Comparison of ENCODE assay signal across 14 mouse cellular contexts in genomic region chr1:189864846-189865560, GRCm38 (mm10). TPM values are rescaled to one million over a fixed set of nuclear protein-coding genes. Genes with fewer than 3 reads are reported as not detected.
A peak's percentile ranks its signal among the peaks of the same experiment; 100 is the strongest.
DNase-seq lines count a peak whose midpoint lies in the region; ATAC-seq lines count a peak whose summit lies in the region.
"Had no signal": no experiment of that assay in that cellular context is flagged by ENCODE, and none has a peak within 500 bp of the region (broad histone marks: within the 10 kb centered on the region; RNA-seq: fewer than 3 reads in every experiment).

No protein-coding gene starts in this region.

- H3K9me3 ChIP-seq in forebrain, embryonic 13.5 days (replicated peaks) = no peaks in the 10 kb centered on the region
- H3K9me3 ChIP-seq in forebrain, embryonic 10.5 days = no peaks in the 10 kb centered on the region
- 0 out of 2 replicates have a peak, but pooled peaks cover 5% of the 10 kb centered on the region for H3K9me3 ChIP-seq in megakaryocyte, embryonic 14.5 days
- H3K9me3 ChIP-seq in forebrain, embryonic 15.5 days = no peaks in the 10 kb centered on the region
- H3K9me3 ChIP-seq in midbrain, embryonic 14.5 days (ENCODE audit: control insufficient read depth, low read length) = no peaks in the 10 kb centered on the region

- H3K4me3 ChIP-seq in forebrain, embryonic 13.5 days = no peak overlapping the region
- no peak overlapping the region for H3K4me3 ChIP-seq in forebrain, embryonic 10.5 days
- H3K4me3 ChIP-seq in megakaryocyte, embryonic 14.5 days (replicated peaks) = peak overlapping the region; percentile 62
- H3K4me3 ChIP-seq in forebrain, embryonic 15.5 days = no peak overlapping the region
- no peak overlapping the region for H3K4me3 ChIP-seq in midbrain, embryonic 14.5 days (replicated peaks; ENCODE audit: low read depth, low read length)

- H3K27ac ChIP-seq in forebrain, embryonic 13.5 days = no peak overlapping the region; the same call in none of the 2 replicates
- no peak overlapping the region for H3K27ac ChIP-seq in forebrain, embryonic 10.5 days
- peak overlapping the region; percentile 62 for H3K27ac ChIP-seq in forebrain, embryonic 15.5 days (replicated peaks)
- peak overlapping the region; percentile 22; the same call in 1 of the 2 replicates for H3K27ac ChIP-seq in midbrain, embryonic 14.5 days (replicated peaks; ENCODE audit: low read depth, low read length)

- no peaks in the 10 kb centered on the region for H3K27me3 ChIP-seq in forebrain, embryonic 13.5 days
- no peaks in the 10 kb centered on the region for H3K27me3 ChIP-seq in forebrain, embryonic 10.5 days (ENCODE audit: poor library complexity, severe bottlenecking)
- H3K27me3 ChIP-seq in megakaryocyte, embryonic 14.5 days (replicated peaks) = no peaks in the 10 kb centered on the region
- H3K27me3 ChIP-seq in forebrain, embryonic 15.5 days = no peaks in the 10 kb centered on the region
- H3K27me3 ChIP-seq in midbrain, embryonic 14.5 days (ENCODE audit: control insufficient read depth, insufficient read depth, low read length) = no peaks in the 10 kb centered on the region

- 69% methylated on average over 15 of the region's 15 CpGs for WGBS in forebrain, embryonic 13.5 days
- WGBS in forebrain, embryonic 10.5 days = 94% methylated on average over 15 of the region's 15 CpGs
- 50% methylated on average over 15 of the region's 15 CpGs for WGBS in forebrain, embryonic 15.5 days
- 49% methylated on average over 15 of the region's 15 CpGs for WGBS in midbrain, embryonic 14.5 days

- no peak for DNase-seq in forebrain, embryonic 10.5 days (ENCODE audit: extremely low spot score, low spot score)
- peak; percentile 68 for DNase-seq in midbrain, embryonic 14.5 days
- no peak for DNase-seq in layer of hippocampus, adult 8-10 months (ENCODE audit: low spot score in 2 of 2)
- no peak for DNase-seq in gastrocnemius, adult 18-20 months (ENCODE audit: low spot score)
- DNase-seq: adrenal gland, postnatal 25 days; B cell, adult 2 months; cerebellum, adult 11-12 months; lung, adult 18-20 months; right cerebral cortex, postnatal 25 days; thymus, postnatal 25 days had no signal

- H3K4me2 ChIP-seq in forebrain, embryonic 13.5 days = no peak overlapping the region
- peak overlapping the region; percentile 9; the same call in 1 of the 2 replicates for H3K4me2 ChIP-seq in forebrain, embryonic 15.5 days (replicated peaks)
- no peak overlapping the region for H3K4me2 ChIP-seq in midbrain, embryonic 14.5 days (ENCODE audit: low read length)

- peak; percentile 58; the same call in 1 of the 2 replicates for ATAC-seq in forebrain, embryonic 13.5 days
- ATAC-seq in megakaryocyte, adult 5-6 weeks (ENCODE audit: poor library complexity, severe bottlenecking) = no peak
- peak; percentile 76 for ATAC-seq in forebrain, embryonic 15.5 days (replicated peaks)
- peak; percentile 62 for ATAC-seq in midbrain, embryonic 14.5 days (ENCODE audit: low FRiP score, low TSS enrichment)

- H3K36me3 ChIP-seq in forebrain, embryonic 13.5 days (ENCODE audit: poor library complexity, severe bottlenecking) = no peaks in the 10 kb centered on the region
- peaks cover 32% of the 10 kb centered on the region for H3K36me3 ChIP-seq in forebrain, embryonic 10.5 days (replicated peaks)
- no peaks in the 10 kb centered on the region for H3K36me3 ChIP-seq in megakaryocyte, embryonic 14.5 days (replicated peaks; ENCODE audit: low read length)
- no peaks in the 10 kb centered on the region for H3K36me3 ChIP-seq in forebrain, embryonic 15.5 days
- H3K36me3 ChIP-seq in midbrain, embryonic 14.5 days (ENCODE audit: control insufficient read depth, insufficient read depth, low read length) = no peaks in the 10 kb centered on the region

- peaks cover 28% of the 10 kb centered on the region for H3K4me1 ChIP-seq in forebrain, embryonic 13.5 days
- peaks cover 15% of the 10 kb centered on the region for H3K4me1 ChIP-seq in forebrain, embryonic 10.5 days
- peaks cover 79% of the 10 kb centered on the region for H3K4me1 ChIP-seq in megakaryocyte, embryonic 14.5 days
- peaks cover 17% of the 10 kb centered on the region for H3K4me1 ChIP-seq in forebrain, embryonic 15.5 days
- peaks cover 6% of the 10 kb centered on the region; the same call in 1 of the 2 replicates for H3K4me1 ChIP-seq in midbrain, embryonic 14.5 days (ENCODE audit: control insufficient read depth, insufficient read depth, low read length)

- no peak overlapping the region for H3K9ac ChIP-seq in forebrain, embryonic 13.5 days
- no peak overlapping the region for H3K9ac ChIP-seq in forebrain, embryonic 15.5 days (replicated peaks)
- H3K9ac ChIP-seq in midbrain, embryonic 14.5 days (replicated peaks; ENCODE audit: low read length) = no peak overlapping the region

RNA-seq across cellular contexts. Expression of gene Smyd2, which starts 57.2 kb away (rescaled TPM):
- 41.9 and 44.9 TPM in 2 replicates for polyA plus RNA-seq in forebrain, embryonic 13.5 days (2015; fragmentation: Nextera tagmentation; extraction: Ambion mirVana)
- polyA plus RNA-seq in forebrain, embryonic 10.5 days (2016; fragmentation: Nextera tagmentation; extraction: Ambion mirVana) = 57.5 and 59.0 TPM in 2 replicates
- polyA plus RNA-seq in megakaryocyte, embryonic 14.5 days (2012; ENCODE audit: insufficient read depth, low replicate concordance) = 8.2 and 15.2 TPM in 2 replicates
- total RNA-seq in megakaryocyte, adult 5-6 weeks (2015) = 16.7 and 18.6 TPM in 2 replicates
- total RNA-seq in megakaryocyte, adult 5-6 weeks (2017) = 19.2 and 26.3 TPM in 2 replicates
- polyA plus RNA-seq in forebrain, embryonic 15.5 days (2015; fragmentation: Nextera tagmentation; extraction: Ambion mirVana) = 65.8 and 69.9 TPM in 2 replicates
- polyA plus RNA-seq in midbrain, embryonic 14.5 days (2014; fragmentation: Nextera tagmentation; extraction: Ambion mirVana) = 63.9 and 69.5 TPM in 2 replicates
- total RNA-seq in layer of hippocampus, adult 8-10 months (2022) = 10 to 100 TPM; 69.1 to 78.0 (median 73.4) TPM
- total RNA-seq in gastrocnemius, adult 18-20 months (2021) = 100 to 1,000 TPM; 316 to 319 TPM

Comparison
In these comparisons a context has a peak if more than half of its experiments do, and no peak if none do; other contexts are left out.
1. H3K27ac ChIP-seq: peak in forebrain, embryonic 15.5 days (single experiment) and midbrain, embryonic 14.5 days (single experiment); none in forebrain, embryonic 13.5 days (single experiment) and forebrain, embryonic 10.5 days (single experiment).